Mouse (Mus musculus): ENCODE results near the gene Pla1a. TPM values are rescaled to one million over a fixed set of nuclear protein-coding genes. Genes with fewer than 3 reads are reported as not detected.

Pla1a gene
- polyA plus RNA-seq, 1 experiment from 2014 or later = 0.60 TPM

DNA sequence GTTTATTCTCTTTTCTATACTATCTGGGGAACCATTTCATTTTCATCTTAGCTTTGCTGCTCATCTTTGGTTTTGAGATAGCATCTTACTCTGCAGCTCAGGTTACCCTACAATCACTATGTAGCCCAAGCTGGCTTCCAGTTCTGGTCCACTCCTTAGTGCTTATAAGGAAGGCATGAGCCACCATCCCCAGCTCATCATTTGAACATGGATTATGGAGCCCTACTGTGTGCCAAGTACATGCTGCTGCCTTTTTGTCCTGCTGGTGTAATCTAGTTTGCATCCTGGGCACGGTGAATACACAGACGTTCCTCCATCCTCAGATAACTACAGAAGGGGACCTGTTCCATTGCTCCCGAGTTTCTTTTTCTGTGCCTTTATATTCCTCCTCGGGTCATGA is 60.1 kb downstream of the Pla1a start:
- WGBS = 83% methylated on average over 4 of the region's 4 CpGs
- H3K9ac ChIP-seq = no peak overlapping the region

DNA sequence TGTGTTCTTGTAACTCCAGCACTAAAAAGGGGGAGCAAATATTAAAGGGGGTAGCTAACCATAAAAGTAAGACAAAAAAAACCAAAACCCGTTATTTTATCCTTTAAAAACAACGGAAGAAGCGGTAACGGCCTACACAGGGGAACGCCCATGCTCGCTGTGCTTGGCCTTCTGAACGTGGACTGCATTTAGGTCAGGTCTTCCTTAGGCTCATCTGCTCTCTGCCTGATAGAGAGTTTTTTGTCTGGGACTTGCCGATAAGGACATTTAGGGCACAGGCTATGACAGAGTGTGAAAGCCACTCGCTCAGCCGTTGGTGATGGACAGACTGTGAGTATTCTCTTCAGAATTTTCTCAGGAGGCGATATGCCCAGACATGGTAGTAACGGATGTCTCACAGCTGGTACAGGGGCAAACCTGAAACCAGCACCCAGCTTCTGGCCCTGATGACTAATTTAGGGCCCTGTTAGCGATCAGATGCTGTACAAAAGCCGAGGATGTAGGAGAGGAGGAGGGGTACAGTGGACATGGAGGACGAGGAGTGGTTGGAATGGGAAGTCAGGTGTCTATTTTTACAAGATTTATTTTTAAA is 61.1 kb downstream of the Pla1a start:
- WGBS = 84% methylated on average over 15 of the region's 15 CpGs
- peaks cover 12% of the 10 kb centered on the region; the same call in 1 of the 2 replicates for H3K4me1 ChIP-seq
- H3K9ac ChIP-seq = no peak overlapping the region
- no peaks in the 10 kb centered on the region for H3K36me3 ChIP-seq
- ATAC-seq (ENCODE audit: insufficient number of reproducible peaks, low FRiP score, low TSS enrichment, low read depth) = no peak
- H3K27ac ChIP-seq (replicated peaks) = no peak overlapping the region
- no peaks in the 10 kb centered on the region for H3K9me3 ChIP-seq (replicated peaks)
- no peak overlapping the region for H3K4me2 ChIP-seq (replicated peaks)
- no peaks in the 10 kb centered on the region for H3K27me3 ChIP-seq
- no peak overlapping the region for H3K4me3 ChIP-seq (replicated peaks)

More for the DNA sequence above, 60.1 kb downstream of the Pla1a start:
- Histone ChIP-seq H3K27me3 (no peaks in the 10 kb centered on the region), H3K27ac (replicated peaks) (no peak overlapping the region), H3K4me2 (replicated peaks) (no peak overlapping the region), H3K9me3 (replicated peaks) (no peaks in the 10 kb centered on the region), H3K4me3 (replicated peaks) (no peak overlapping the region), H3K36me3 (no peaks in the 10 kb centered on the region), H3K4me1 (peaks cover 21% of the 10 kb centered on the region)
- no peak for ATAC-seq (ENCODE audit: insufficient number of reproducible peaks, low FRiP score, low TSS enrichment, low read depth)

DNA sequence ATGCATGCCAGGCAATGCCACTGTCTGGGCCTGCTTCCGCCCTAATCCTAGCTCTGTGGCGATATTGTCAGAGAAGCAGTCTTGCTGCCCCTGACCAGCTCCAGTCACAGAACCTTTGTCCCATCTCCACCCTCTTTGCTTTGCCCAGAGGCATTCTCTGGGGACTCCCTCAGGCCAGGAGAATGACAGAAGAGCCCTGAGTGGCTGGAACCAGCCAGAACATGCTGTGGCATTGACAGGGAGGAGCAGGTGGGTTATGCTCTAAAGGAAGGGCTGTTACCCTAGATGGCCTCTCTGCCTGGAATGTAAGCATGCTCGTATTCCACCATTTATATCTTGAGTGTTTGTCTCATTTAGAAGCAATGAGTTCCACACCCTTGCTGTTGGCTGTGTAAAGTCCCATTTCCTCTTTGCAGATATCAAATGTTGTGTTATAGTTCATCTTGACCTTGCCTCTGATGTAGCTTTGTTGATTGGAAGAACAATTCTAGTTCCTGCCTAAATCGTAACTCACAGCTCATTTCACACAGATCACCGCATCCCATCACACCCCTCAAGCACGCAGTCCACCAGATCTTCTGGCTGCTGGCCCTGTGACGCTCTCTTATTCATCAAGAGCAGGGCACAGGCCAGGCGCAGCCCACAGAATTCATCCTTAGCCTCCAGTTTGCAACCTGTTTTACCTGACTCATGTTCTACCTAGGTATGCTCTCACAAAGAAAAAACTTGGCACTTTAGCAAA is 62.1 kb downstream of the Pla1a start:
- no peak; the same call in 1 of the 2 replicates for ATAC-seq (ENCODE audit: insufficient number of reproducible peaks, low FRiP score, low TSS enrichment, low read depth)
- H3K9me3 ChIP-seq (replicated peaks) = no peaks in the 10 kb centered on the region
- no peak overlapping the region for H3K4me2 ChIP-seq (replicated peaks)
- WGBS = 78% methylated on average over 8 of the region's 8 CpGs
- H3K27ac ChIP-seq (replicated peaks) = no peak overlapping the region; the same call in 1 of the 2 replicates
- 0 out of 2 replicates have a peak, but pooled peaks cover 5% of the 10 kb centered on the region for H3K4me1 ChIP-seq
- H3K27me3 ChIP-seq = no peaks in the 10 kb centered on the region
- no peaks in the 10 kb centered on the region for H3K36me3 ChIP-seq
- H3K9ac ChIP-seq = no peak overlapping the region
- no peak overlapping the region for H3K4me3 ChIP-seq (replicated peaks)

DNA sequence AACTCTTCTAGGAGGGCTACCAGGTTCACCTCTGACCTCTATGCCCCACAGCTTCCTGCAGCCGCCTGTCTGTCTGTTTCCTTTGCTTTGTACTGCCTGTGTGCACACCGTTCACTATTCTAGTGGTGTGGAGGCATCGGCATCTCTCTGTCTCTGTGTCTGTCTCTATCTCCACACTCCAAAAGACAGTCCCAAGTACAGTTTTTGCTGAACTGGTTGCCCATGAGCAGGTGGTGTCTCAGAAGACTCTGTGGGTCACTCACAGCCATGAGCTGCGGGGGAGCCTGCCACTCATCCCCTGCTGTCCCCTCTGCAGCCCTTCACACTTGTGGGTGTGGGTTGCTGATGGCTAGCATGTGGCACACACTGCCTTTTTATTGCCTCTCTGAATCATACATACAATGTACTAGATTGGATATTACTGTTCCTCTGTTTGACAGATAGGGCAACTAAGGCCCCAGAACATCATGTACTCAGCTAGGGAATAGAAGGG is 62.9 kb downstream of the Pla1a start:
- Histone ChIP-seq H3K27me3 (no peaks in the 10 kb centered on the region), H3K4me1 (0 out of 2 replicates have a peak, but pooled peaks cover 4% of the 10 kb centered on the region), H3K9ac (no peak overlapping the region), H3K4me3 (replicated peaks) (no peak overlapping the region), H3K9me3 (replicated peaks) (no peaks in the 10 kb centered on the region), H3K36me3 (no peaks in the 10 kb centered on the region), H3K4me2 (replicated peaks) (no peak overlapping the region), H3K27ac (replicated peaks) (no peak overlapping the region; the same call in 1 of the 2 replicates)
- no peak for ATAC-seq (ENCODE audit: insufficient number of reproducible peaks, low FRiP score, low TSS enrichment, low read depth)
- 62% methylated on average over 4 of the region's 4 CpGs for WGBS

DNA sequence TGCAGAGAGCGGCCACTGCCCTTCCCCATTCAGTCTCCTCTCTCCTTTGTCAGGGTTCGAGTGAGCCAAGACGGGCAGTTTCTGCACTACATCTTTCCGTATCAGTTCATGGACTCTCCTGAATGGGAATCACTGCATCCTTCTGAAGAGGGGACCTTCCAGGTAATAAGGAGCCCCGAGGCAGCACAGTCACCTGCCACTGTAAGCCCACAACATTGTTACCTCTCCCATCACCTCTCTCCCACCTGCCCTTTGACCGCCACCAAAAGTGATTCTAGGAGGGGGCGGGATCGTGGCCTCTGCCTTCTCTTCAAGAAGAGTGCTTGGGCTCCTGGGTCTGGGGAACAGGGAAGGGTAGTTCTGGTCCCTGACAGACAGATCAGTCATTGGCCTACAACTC is 63.5 kb downstream of the Pla1a start:
- ATAC-seq (ENCODE audit: insufficient number of reproducible peaks, low FRiP score, low TSS enrichment, low read depth) = 0 out of 2 replicates have a peak, but pooled peaks have one; percentile 4
- no peaks in the 10 kb centered on the region for H3K36me3 ChIP-seq
- no peak overlapping the region for H3K27ac ChIP-seq (replicated peaks)
- H3K9me3 ChIP-seq (replicated peaks) = no peaks in the 10 kb centered on the region
- no peak overlapping the region for H3K4me2 ChIP-seq (replicated peaks)
- no peaks in the 10 kb centered on the region for H3K4me1 ChIP-seq
- H3K4me3 ChIP-seq (replicated peaks) = no peak overlapping the region
- no peak overlapping the region for H3K9ac ChIP-seq
- whole genome bisulfite sequencing = 88% methylated on average over 8 of the region's 8 CpGs
- no peaks in the 10 kb centered on the region for H3K27me3 ChIP-seq

DNA sequence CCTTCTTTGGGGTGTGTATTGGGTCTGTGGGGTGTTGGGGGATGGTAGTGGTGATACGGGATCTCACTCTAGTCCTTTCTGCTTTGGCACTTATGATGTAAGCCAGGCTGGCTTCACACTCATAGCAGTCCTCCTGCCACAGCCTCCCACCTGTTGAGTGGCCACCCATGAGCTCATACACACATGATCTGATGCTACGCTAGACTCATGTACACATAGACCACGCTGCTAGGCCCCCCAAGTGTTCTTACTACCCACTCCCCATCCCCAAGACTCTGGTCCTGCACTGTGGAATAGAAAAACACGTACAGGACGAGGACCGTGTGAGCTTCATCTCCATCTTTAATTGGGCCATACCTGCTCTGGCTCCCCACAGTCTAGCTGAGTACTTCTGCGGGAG is 63.9 kb downstream of the Pla1a start:
- Histone ChIP-seq H3K4me3 (replicated peaks) (no peak overlapping the region), H3K4me2 (replicated peaks) (no peak overlapping the region), H3K9ac (no peak overlapping the region), H3K4me1 (no peaks in the 10 kb centered on the region), H3K36me3 (no peaks in the 10 kb centered on the region), H3K9me3 (replicated peaks) (no peaks in the 10 kb centered on the region), H3K27me3 (no peaks in the 10 kb centered on the region), H3K27ac (replicated peaks) (no peak overlapping the region)
- ATAC-seq (ENCODE audit: insufficient number of reproducible peaks, low FRiP score, low TSS enrichment, low read depth) = peak; percentile 17; the same call in 1 of the 2 replicates
- 82% methylated on average over 7 of the region's 7 CpGs for WGBS

DNA sequence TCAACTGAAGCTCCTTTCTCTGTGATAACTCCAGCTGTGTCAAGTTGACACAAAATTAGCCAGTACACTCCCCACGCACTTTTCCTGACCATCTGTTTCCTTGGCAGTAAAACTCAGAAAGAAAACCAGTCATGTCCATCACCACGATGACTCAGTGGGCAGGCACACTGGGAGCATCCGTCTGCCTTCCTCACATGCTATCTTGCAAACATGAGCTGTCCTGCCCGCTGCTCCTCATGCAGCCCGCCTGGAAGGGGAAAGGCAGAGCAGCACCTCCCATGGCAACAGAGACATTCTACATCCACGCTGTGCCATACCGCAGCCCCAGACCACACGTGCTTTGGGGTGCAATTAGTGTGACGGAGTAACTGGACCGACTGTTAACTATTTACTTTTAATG is 64.6 kb downstream of the Pla1a start:
- H3K4me2 ChIP-seq (replicated peaks) = no peak overlapping the region
- H3K9ac ChIP-seq = no peak overlapping the region
- peak; percentile 49; the same call in 1 of the 2 replicates for ATAC-seq (ENCODE audit: insufficient number of reproducible peaks, low FRiP score, low TSS enrichment, low read depth)
- H3K27ac ChIP-seq (replicated peaks) = no peak overlapping the region
- no peaks in the 10 kb centered on the region for H3K36me3 ChIP-seq
- no peak overlapping the region for H3K4me3 ChIP-seq (replicated peaks)
- H3K4me1 ChIP-seq = no peaks in the 10 kb centered on the region
- H3K9me3 ChIP-seq (replicated peaks) = no peaks in the 10 kb centered on the region
- 44% methylated on average over 10 of the region's 10 CpGs for WGBS
- no peaks in the 10 kb centered on the region for H3K27me3 ChIP-seq

DNA sequence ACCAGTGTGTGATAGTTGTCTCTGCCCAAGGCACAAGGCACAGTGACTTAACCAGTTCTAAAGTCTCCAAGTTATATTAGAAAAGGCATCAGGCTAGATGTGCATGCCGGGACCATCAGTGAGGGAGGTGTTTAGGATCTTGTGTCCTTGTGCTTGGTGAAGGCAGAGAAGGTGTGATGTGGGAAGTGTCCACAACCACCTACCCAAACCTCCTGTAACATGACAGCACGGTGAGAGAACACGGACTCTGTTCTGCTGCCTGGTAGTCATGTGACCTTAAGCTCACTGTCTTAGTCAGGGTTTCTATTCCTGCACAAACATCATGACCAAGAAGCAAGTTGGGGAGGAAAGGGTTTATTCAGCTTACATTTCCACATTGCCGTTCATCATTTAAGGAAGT is 66.7 kb downstream of the Pla1a start:
- ATAC-seq (ENCODE audit: insufficient number of reproducible peaks, low FRiP score, low TSS enrichment, low read depth) = no peak
- no peak overlapping the region for H3K4me3 ChIP-seq (replicated peaks)
- H3K36me3 ChIP-seq = no peaks in the 10 kb centered on the region
- peaks cover 9% of the 10 kb centered on the region; the same call in 1 of the 2 replicates for H3K4me1 ChIP-seq
- H3K27ac ChIP-seq (replicated peaks) = no peak overlapping the region
- H3K9ac ChIP-seq = no peak overlapping the region
- no peaks in the 10 kb centered on the region for H3K9me3 ChIP-seq (replicated peaks)
- H3K4me2 ChIP-seq (replicated peaks) = no peak overlapping the region
- WGBS = 72% methylated on average over 4 of the region's 4 CpGs
- H3K27me3 ChIP-seq = no peaks in the 10 kb centered on the region

DNA sequence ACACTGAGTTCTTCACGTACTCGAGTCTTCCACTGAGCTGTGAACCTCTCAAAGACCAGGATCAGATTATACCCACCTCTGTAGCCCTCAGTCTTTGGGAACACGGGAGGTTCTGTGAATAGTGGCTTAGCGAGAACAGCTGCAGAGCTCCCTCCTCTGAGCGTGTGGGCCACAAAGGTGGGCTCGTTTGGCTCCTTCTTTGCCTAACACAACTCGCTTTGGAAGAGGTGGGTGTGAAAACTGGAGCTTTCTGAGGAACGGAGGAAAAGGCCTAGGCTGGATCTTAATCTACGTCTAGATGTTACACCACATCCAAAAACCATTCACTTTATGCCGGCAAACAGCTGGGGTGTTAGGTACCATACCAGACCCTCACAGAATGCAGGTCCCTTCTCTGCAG is 67.6 kb downstream of the Pla1a start:
- Histone ChIP-seq H3K36me3 (no peaks in the 10 kb centered on the region), H3K27ac (replicated peaks) (no peak overlapping the region), H3K4me3 (replicated peaks) (no peak overlapping the region), H3K9me3 (replicated peaks) (no peaks in the 10 kb centered on the region), H3K27me3 (no peaks in the 10 kb centered on the region), H3K4me1 (peaks cover 9% of the 10 kb centered on the region; the same call in 1 of the 2 replicates), H3K9ac (no peak overlapping the region), H3K4me2 (replicated peaks) (no peak overlapping the region)
- no peak for ATAC-seq (ENCODE audit: insufficient number of reproducible peaks, low FRiP score, low TSS enrichment, low read depth)
- 82% methylated on average over 10 of the region's 10 CpGs for WGBS

DNA sequence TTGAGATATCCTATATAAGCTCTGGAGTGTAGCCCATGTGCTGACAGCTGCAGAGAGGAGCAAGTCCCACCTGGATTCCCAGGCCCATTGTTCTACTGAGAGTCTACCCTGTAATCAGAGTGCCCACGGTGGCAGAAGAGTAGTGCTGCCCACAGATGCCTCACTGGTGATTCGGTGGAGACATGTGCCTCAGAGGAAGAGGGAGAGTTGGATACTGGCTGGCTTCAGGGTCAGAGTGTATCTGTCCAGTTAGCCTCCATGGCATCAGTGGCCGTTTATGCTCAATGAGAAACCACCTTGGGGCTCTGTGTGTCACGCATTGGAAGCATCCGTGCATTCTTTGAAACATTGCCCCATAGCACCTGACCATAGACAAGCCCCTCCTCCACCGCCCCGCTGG is 69.3 kb downstream of the Pla1a start:
- H3K4me3 ChIP-seq (replicated peaks) = no peak overlapping the region

DNA sequence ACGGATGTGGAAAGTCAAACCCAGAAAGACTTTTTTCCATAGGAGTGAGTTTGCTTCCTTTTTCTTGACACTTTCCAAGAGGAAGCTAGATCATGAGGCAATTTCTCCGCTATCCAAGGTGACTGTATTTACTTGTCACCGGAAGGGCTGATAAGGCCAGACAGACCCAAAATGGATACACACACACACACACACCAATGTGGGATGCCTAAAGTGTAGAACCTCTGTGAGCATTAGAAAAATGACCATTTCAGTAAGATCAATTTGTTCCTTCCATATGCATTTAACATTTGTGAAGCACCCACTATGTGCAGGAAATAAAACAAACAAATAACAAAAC is 69.7 kb downstream of the Pla1a start:
- Histone ChIP-seq H3K4me2 (replicated peaks) (no peak overlapping the region), H3K4me1 (peaks cover 9% of the 10 kb centered on the region; the same call in 1 of the 2 replicates), H3K27me3 (no peaks in the 10 kb centered on the region), H3K27ac (replicated peaks) (no peak overlapping the region), H3K9me3 (replicated peaks) (no peaks in the 10 kb centered on the region), H3K36me3 (no peaks in the 10 kb centered on the region), H3K9ac (no peak overlapping the region), H3K4me3 (replicated peaks) (no peak overlapping the region)
- no peak for ATAC-seq (ENCODE audit: insufficient number of reproducible peaks, low FRiP score, low TSS enrichment, low read depth)
- WGBS = 78% methylated on average over 3 of the region's 3 CpGs

More for the DNA sequence above, 69.3 kb downstream of the Pla1a start:
- ATAC-seq (ENCODE audit: insufficient number of reproducible peaks, low FRiP score, low TSS enrichment, low read depth) = no peak
- no peaks in the 10 kb centered on the region for H3K36me3 ChIP-seq
- peaks cover 9% of the 10 kb centered on the region; the same call in 1 of the 2 replicates for H3K4me1 ChIP-seq
- no peak overlapping the region for H3K27ac ChIP-seq (replicated peaks)
- H3K9me3 ChIP-seq (replicated peaks) = no peaks in the 10 kb centered on the region
- no peak overlapping the region for H3K9ac ChIP-seq
- no peaks in the 10 kb centered on the region for H3K27me3 ChIP-seq
- 87% methylated on average over 7 of the region's 7 CpGs for WGBS
- no peak overlapping the region for H3K4me2 ChIP-seq (replicated peaks)
